Mouse (Mus musculus): Measurements from ENCODE around the gene Nyap1.

DNA sequence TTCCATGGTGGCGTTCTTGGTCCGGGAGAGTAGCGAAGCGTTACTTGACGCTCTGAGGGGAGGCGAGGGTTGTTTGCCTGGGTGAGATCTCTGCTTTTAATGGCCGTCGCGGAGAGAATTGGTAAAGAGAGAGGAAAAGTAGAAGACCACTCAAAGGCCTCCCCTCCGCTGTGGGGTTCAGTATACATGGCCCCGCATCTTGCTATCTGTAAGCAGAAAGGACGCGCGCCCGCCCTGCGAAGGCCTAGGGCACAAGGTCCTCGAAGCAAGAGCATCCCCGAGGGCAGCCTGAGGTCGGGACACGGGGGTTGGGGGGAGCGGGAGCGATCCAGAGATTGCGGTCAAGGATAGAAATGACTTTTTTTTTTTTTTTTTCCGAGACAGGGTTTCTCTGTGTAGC is 46.8 kb upstream of the Nyap1 start:
- TF ChIP-seq POLR2A (IDR thresholded peaks at IDR 0.05; ENCODE audit: low read depth, low read length) (no peak), CTCF (conservative IDR thresholded peaks at IDR 0.05; ENCODE audit: insufficient read depth, insufficient read length, low read depth, low read length) (no peak)

All from kidney, adult 2 months (tissue).